Mouse (Mus musculus) MEL (cell line): Measurements from ENCODE around the gene Ccdc33.

Source experiments
- CHD1 ChIP-seq: IDR thresholded peaks from 2 replicates; pipeline ENCODE4 v1.6.1; 2012; ENCODE audit warnings: low read depth, mild to moderate bottlenecking, inconsistent platforms, low read length, improper control_type of control experiment
- ETS1 ChIP-seq: IDR thresholded peaks from 2 replicates; pipeline ENCODE4 v1.6.1; 2012; ENCODE audit warnings: low read depth, mild to moderate bottlenecking, inconsistent platforms, low read length, improper control_type of control experiment, moderate library complexity
- GATA1 ChIP-seq: IDR thresholded peaks from 2 replicates; pipeline ENCODE4 v1.6.1; 2011; ENCODE audit warnings: low read depth, low read length, improper control_type of control experiment
- POLR2A ChIP-seq, 2 experiments: IDR thresholded peaks; 2 replicates each; pipeline ENCODE4 v1.6.1; 2011 to 2012; ENCODE audit warnings: low read length in 2 of 2, mild to moderate bottlenecking in 2 of 2, control low read depth in 1 of 2, improper control_type of control experiment in 1 of 2, low read depth in 1 of 2, moderate library complexity in 1 of 2; ENCODE audit not compliant: control insufficient read depth in 1 of 2, insufficient read depth in 1 of 2, poor library complexity in 1 of 2

- TF ChIP-seq POLR2A (IDR thresholded peaks at IDR 0.05; ENCODE audit: control insufficient read depth in 1 of 2, insufficient read depth in 1 of 2, low read depth in 1 of 2, low read length in 2 of 2, poor library complexity in 1 of 2) (no peak), ETS1 (no peak), CHD1 (no peak), GATA1 (no peak)
These were observed 6.5 kb upstream of the Ccdc33 start for GRCm38 (mm10) chr9:58125085-58125484.
